Mouse (Mus musculus) C2C12 (cell line): ENCODE results near the gene Ccnt2.

Experiments
- CEBPB ChIP-seq: IDR thresholded peaks from one replicate; pipeline ENCODE4 v1.6.1; 2011; ENCODE audit warnings: low read depth, mild to moderate bottlenecking, control low read depth, moderate library complexity
- CTCF ChIP-seq: IDR thresholded peaks from one replicate; pipeline ENCODE4 v1.5.1; 2011; ENCODE audit not compliant: control insufficient read depth, insufficient read depth, insufficient read length
- FOSL1 ChIP-seq: IDR thresholded peaks from one replicate; pipeline ENCODE4 v1.8.0; 2011; ENCODE audit warnings: mild to moderate bottlenecking, low read length; ENCODE audit not compliant: poor library complexity, insufficient read depth, severe bottlenecking
- MAX ChIP-seq: IDR thresholded peaks from one replicate; pipeline ENCODE4 v1.6.1; 2011; ENCODE audit warnings: mild to moderate bottlenecking, control low read depth
- MYOG ChIP-seq: IDR thresholded peaks from one replicate; pipeline ENCODE4 v1.6.1; 2011; ENCODE audit not compliant: control insufficient read depth, insufficient read length; ENCODE audit errors: extremely low read depth

- TF ChIP-seq CTCF (no peak), FOSL1 (no peak), MYOG (no peak), CEBPB (no peak), MAX (no peak)
Observed at GRCm38 (mm10) chr1:127780849-127781248, 6.9 kb downstream of the Ccnt2 start.
